Mouse (Mus musculus) ovary, postnatal 36 days (tissue): Measurements from ENCODE around the gene Hoxc6.

ENCODE experiments used
- DNase-seq: peaks from one replicate; pipeline ENCODE4 v3.0.0; 2022; ENCODE audit warnings: low spot score, mixed read lengths

Gene Hoxc6

DNA sequence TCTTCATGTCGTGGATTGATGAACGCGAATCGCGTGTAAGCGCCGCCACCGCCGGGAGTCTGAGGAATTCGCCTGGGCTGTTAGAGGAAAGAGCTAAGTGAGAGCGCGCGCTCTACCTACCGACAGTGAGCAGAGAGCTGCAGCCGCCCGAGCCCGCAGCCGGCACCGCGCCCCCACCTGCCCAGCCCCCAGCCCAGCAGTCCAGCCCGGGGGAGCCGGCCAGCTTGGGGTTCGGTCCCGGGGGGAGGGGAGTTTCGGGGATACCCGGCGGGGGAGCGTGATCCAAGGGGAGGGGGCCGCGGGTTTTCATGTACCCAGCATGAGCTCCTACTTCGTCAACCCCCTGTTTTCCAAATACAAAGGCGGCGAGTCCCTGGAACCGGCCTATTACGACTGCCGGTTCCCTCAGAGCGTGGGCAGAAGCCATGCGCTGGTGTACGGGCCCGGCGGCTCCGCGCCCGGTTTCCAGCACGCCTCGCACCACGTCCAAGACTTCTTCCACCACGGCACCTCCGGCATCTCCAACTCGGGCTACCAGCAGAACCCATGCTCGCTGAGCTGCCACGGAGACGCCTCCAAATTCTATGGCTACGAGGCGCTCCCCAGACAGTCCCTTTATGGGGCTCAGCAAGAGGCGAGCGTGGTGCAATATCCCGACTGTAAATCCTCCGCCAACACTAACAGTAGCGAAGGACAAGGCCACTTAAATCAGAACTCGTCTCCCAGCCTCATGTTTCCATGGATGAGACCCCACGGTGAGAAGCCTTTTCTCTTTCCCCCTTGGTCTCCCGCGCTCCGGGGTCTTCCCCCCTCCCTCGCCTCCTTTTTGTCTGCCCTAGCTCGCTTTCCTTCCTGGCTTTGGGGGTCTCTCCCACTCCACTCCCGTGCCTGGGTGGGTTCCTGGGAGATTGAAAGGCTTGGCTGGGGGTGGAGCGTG, 7.3 kb upstream of the Hoxc6 start, which contains the start of gene Hoxc8:
Gene Hoxc8 (plus strand): TSS at position 147 of the 937 bp plus-strand sequence.
- DNase-seq = no peak

DNA sequence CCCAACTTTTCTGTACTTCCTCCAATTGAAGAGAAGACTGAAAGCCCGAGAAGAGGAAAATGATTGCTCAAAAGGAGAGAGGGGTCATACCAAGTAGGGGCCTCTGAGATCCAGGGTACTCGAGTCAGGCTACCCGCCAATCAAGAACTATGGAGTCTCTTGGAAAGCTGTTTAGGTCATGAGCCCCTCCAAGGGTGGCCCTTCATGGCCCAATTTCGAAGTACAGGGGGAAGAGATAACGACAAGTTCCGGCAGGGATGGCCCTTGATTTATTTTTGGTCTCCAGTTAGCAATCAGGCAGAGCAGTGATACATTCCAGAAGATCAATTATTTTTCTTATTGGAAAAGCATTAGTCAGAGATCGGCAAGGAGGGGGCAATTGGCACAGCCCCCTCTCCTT, 6.3 kb upstream of the Hoxc6 start:
- no peak for DNase-seq

DNA sequence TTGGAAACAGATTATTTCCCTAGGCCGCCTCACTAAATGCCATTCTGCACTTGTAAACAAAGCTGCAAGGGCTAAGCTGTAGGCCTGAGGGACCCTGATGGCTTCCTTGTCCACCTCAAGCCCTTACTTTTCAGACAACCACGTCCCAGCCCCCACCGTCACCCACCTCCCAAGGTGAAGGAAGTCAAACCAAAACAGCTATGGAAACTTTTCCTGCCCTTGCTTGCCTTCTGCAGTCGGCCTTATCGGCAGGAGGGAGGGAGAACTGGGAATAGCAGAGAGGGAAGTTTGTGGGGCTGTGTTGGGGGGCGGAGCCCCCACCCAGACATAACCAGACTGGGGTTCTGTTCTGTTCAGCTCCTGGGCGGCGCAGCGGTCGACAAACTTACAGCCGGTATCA, 5.9 kb upstream of the Hoxc6 start:
- DNase-seq = no peak

DNA sequence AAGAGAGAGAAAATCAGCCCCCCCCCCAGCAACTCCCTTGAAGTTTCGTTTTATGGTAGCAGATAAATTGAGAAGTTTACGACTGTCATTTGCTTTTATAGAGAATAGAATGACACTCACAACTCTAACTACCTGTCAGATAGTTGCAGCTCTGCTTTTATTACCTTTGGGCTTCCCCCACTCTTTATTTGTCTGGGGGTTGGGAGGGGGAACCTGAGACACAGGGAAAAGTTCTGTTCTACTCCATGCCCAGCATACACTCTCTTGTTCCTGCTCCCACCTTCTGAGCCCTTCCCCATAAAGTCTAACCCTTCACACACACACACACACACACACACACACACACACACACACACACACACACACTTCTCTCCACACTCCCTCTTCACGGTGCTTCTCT, 5.2 kb upstream of the Hoxc6 start:
- DNase-seq = no peak

DNA sequence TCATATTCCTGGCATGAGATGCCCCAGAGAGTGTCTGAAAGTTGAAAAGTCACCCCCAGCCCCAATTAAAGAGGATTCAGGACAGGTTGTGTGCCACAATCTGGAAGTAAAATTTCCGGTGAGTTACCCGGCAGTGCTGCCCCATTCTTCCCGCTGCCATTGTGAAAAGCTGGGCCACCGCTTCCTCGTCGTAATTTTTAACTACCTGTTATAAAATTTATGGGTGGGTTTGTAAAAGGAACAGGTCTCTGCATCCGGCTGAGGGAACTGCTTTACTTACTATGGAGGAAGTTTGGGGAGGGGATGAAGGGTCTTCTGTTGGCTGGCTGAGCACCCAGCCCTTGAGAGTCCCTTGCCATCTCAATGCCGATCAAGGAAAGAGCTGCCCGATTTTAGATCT, 1.5 kb upstream of the Hoxc6 start:
- DNase-seq = no peak

DNA sequence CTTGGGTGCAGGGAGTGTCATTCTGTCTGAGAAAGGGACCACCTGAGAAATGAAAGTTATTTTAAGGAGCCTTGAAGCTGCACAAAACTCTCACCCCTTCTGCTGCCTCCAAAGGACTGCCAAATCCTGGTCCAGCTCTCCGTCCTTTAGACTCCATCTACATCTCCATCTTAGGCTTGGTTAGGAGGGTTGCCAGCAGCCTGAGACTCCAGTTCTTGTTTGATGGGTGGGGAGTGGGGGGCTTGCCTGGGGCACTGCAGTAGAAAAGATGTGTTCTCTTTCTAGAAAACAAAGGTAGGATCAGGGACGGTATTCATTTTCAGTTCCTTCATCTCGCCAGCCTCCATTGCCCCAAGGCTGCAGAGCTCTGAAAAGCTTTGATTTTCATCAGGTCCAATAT, 626 bp upstream of the Hoxc6 start:
- no peak for DNase-seq

DNA sequence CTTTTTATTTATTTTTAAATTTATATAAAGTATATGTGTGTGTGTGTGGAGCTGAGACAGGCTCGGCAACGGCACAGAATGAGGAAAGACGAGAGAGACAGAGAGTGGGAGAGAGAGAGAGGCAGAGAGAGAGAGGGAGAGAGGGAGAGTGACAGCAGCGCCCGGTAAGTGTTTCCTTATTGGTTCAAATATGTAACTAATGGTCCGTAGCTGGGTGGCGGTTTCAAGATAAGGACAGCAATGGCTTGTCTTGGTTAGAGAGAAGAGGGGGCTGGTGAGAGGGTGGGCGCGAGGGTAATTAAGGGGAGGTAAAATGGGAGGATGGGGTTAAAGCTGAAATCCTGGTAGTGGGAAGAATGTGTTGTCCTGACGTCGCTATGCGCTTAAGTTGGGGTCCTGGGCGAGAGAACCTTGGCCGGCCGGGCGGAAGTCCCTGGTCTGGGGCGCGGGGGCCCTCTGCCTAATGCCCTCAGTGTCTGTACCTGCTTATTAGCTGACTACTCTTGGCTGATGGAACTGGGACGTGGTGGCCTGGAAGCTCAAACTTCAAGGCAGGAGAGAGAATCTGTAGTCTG, 638 bp downstream of the Hoxc6 start:
- no peak for DNase-seq

DNA sequence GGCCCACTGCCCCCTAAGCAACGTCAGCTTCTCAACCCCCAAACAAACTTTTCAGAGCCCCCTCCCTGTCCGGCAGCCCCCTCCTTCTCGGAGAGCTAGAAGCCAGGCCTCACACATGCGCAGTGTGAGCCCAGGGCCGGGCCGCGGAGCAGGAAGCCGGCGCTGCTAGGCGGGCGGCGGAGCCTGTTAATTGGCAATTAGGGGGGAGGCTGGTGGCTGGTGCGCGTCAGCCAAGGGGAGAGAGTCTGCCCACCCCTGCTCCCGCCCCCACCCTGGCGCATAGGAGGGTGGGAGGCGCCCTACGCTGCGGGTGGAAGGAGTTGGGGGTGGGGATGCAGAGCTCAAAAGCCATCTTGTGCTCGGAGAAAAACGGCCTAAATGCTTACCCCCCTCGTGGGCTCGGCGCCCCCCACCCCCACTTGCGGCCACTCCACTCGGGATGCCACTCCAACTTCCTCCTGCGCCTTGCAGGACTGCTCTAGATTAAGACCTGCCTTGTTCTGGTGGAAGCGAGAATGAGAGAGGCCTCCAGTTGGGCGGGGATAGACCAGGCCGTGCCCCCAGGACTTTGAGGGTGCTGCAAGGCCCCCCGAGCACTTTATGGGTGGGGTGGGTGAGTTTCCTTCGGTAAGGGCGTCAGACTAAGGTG, 1.2 kb downstream of the Hoxc6 start:
- peak; percentile 92 for DNase-seq

DNA sequence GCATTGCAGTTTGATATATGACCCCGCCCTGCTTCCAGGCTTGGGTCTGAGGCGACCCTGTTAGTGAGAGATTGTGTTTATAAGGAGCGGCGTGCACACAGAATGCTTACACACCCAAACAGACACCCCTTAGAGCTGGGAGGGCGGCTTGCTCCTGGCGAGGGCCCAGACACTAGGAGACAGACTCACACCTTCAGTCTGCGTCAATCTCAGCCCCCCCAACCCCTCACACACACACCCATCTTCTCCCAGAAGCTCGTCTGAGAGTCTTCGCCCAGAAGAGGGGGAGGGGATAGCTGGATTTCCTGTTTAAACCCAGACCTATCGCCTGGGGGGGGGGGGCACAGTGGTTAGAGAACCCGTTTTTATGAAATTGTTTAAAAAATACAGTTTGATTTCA, 1.9 kb downstream of the Hoxc6 start:
- peak; percentile 58 for DNase-seq

DNA sequence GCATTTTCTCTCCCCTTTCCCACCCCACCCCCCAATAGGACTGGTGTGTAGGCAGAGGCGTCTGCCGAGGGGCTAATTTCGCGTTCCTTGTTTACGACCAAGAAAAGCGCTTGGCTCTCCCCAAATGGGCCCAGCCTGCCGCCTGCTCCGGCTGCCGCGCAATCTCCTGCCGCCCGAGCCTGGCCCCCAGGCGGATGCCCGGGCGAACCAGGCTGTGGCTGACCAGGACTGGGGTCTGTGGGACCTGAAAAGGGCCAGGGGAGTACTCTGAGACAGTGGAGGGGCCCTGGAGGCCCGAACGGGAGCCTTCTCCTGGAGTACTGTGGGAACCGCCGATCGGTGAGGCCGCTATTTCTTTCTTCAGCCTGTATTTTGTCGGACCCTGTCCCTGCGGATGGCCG, 2.4 kb downstream of the Hoxc6 start:
- DNase-seq = peak; percentile 53

DNA sequence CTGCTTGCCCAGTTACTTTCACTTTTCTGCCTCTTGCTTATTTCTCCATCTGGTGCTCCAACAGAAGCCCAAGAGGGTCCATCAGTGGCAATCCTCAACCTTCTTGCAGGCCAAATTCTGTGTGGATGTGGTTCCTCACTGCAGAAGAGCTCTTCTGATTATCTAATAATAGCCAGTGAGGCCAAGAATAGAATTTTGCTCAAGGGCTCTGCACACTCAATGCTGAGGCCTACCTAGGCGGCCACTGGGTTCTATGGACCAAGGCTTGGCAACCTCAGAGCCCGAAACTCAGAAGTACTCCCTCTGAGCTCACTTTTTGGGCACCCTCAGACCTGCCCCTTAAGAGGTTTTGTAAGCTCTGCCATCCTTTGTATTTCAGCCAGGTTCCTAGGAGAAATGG, 3.3 kb downstream of the Hoxc6 start:
- DNase-seq = no peak

DNA sequence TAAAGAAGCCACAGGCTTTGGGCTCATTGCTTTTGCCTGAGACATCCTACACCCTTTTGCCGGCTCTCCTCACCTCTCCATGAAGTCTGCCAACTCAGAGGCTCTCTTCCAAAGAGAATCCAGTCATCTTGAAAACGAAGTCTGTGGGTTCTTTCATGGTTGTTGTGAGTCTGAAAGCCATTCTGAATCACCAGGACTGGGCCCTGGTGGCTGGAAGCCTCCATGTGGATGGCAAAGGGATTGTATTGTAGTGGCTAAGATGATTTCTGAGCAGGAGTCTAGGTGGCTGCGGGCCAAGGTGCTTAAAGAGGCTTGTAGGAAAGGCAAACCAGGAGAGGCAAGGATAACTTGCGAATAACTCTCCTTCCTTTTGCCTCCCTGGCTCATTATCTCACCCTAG, 4.1 kb downstream of the Hoxc6 start:
- DNase-seq = no peak

DNA sequence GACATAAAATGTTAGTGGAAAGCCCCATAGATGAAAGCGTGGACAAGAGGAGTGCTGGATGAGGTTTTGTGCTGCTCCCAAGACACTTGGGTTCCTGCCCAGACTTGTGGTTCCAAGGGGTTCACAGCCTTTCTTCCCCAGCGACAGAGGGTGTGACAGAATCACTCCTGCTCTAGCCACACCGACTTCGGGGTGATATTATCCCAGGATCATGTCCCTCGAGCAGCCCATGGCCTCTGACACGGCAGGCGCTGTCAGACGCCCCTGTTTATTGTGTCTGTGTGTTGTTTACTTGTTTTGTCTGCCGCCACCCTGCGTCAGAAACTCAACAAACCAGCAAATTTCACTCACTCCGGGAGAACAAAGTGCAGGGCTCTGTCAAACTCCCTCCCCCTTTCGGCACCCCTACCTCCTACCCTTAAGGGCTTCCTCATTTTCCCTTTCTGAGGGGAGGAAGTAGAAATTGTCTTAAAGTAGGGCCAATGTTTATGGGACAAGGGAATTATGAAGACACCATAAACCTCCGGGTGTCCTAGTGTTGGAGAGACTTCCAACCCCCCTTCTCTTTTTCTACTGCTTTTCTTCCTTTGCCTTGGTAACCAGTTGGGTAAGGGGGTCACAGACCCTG, 4.9 kb downstream of the Hoxc6 start:
- DNase-seq = no peak

DNA sequence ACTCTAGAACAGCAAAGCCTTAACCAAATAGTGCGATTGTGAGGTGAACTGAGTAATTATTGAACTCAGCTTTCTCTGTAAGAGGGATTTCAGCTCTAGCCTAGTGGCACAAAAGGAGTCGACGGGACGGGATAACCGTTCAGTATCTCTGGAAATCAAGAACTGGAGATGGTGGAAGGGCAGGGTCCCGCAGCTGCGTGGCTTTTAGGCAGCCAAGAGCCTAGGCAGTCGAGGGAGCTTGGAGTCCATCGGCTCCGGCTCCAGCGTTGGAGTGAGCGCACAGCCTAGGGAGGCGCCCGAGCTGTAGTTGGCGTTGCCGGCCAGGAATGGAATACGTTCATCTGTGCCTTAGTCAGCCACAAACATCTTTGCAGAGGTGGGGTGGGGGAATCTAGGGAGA, 7.3 kb downstream of the Hoxc6 start:
- no peak for DNase-seq

DNA sequence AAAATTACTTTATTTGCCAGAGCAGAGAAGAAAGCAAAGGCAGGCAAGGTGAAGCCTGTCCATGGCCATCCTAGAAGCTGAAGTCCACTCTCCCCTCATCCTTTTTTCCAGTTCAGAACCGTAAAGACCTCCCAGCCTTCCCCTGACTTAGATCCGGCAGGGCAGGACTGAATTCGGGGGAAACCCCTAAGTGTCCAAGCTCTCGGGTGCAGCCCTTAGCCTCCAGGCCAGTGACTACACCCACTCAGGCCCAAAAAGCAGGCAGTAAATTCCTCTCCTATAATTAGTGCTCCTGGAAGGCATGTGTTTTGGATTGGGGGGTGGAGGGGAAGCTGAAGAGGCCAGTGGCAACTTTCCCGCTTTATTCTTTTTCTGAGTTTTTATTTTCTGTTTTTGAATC, 7.7 kb downstream of the Hoxc6 start:
- no peak for DNase-seq

DNA sequence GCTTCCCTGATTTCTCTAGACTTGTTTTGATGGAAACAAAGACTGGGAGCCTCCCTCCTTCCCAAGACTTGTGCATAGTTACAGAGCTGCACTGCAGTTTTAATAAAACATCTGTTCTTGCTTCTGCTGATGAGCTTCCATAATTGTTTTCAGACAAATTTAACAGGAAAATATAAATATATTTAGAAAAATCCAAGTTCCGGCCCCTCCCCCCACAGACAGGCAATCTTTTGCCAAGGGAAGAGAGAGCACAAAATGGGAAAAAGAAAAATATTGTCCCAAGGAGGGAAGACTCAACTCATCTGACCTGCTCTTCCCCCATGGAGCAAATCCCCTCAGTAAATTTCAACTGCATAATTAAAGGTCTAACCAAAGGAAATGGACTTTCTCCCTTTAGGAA, 8.3 kb downstream of the Hoxc6 start:
- DNase-seq = no peak

DNA sequence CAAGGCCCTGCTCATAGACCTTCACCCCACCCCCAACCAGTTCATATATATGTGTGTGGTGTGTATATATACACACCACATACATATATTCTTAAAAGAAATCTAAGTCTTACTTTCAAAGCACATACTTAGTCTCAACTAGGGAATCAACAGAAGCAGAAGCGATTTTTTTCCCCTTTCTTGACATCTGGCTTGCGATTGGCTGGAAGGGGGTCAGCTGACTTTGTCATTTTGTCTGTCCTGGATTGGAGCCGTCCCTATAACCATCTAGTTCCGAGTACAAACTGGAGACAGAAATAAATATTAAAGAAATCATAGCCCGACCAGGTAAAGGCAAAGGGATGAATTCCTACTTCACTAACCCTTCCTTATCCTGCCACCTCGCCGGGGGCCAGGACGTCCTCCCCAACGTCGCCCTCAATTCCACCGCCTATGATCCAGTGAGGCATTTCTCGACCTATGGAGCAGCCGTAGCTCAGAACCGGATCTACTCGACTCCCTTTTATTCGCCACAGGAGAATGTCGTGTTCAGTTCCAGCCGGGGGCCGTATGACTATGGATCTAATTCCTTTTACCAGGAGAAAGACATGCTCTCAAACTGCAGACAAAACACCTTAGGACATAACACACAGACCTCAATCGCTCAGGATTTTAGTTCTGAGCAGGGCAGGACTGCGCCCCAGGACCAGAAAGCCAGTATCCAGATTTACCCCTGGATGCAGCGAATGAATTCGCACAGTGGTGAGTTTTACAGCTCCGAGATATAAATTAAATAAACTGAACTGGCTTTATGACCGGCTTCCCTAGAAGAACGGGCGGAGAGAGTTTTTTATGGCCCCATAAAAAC, 11.4 kb downstream of the Hoxc6 start:
- no peak for DNase-seq

DNA sequence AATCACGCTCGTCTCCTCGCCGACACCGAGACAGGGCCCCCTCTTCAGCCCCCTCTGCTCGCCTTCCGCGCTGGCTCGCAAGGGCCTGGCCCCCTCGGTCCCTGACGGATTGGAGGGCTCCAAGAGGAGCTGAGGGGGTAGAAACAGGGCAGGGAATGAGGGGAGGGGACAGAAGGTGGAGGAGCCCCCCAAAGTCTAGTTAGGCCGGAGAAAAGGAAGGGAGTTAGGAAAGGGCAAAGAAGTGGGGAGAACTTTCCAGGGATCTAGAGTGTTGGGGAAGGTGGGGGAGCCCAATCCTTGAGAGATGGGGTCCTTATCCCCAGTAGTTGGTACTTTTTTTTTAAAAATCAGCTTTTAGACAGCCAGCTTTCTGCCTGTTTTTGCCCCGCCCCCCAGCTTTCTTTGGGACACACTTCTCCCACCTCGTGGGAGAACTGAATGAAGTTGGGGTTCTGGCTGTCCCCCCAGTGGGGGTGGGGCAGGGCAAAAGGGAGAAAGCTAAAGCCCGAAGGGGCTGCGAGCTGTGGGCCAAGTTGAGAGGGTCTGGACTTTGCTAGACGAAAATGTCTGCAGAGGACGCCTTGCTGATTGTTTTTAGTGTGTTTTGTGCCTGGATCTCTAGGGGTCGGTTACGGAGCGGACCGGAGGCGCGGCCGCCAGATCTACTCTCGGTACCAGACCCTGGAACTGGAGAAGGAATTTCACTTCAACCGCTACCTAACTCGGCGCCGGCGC, 12.2 kb downstream of the Hoxc6 start:
- no peak for DNase-seq

DNA sequence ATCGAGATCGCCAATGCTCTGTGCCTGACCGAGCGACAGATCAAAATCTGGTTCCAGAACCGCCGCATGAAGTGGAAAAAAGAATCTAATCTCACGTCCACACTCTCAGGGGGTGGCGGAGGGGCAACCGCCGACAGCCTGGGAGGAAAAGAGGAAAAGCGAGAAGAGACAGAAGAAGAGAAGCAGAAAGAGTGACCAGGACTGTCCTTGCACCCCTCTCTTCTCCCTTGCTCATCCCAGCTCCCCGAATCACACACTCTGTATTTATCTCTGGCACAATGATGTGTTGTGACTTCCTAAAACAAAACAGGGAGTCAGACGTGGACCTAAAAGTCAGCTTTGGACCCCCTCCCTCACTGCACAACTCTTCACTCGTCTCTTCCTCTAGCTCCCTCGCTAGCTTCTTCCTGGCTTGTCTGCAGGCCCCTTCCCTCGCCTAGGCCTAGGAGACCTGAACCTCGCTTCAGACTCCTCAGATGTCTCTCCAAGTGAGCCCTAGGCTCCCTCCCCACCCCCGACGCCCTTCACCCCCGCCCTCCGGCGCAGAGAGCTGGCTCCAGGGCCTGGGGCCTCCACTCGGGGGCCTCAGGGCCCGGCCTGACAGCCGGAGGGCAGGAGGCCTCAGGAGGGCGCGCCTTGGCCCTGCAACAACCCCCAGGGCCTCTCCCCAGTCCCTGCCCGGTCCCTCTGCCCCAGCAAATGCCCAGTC, 12.9 kb downstream of the Hoxc6 start:
- DNase-seq = no peak

DNA sequence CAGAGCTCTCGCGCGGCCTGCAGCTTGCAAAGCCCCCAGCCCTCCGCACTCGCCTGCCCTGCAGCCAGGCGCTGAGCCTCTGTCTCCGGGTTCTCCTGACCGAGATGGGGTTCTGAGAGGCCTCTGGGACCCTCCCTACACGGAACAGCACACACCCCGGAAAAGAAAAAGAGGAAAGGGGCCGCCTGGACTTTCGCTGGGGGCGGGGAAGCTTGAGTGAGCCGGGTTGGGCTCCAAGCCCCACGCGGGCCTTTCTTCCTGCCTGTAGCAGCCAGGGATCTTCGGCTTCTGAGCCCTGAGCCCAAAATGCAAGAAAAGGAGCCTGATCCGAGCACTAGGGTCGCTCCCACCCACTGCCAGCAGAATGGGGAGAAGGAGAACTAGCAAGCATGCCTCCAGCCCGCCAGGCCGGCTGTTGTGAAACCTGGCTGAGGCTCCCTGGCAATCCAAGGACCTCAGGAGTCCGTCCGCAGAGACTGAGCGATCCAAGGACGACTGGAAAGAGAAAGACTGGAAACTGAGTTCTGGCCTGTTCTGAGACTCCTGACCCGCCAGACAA, 13.9 kb downstream of the Hoxc6 start:
- DNase-seq = no peak
